Mouse (Mus musculus) E14TG2a.4 (cell line): ENCODE measurements around the gene Tshz2.

Experiments used
- CTCF ChIP-seq: conservative IDR thresholded peaks from 2 replicates; pipeline ENCODE4 v1.5.1; 2014; ENCODE audit warnings: low read length
- NANOG ChIP-seq: IDR thresholded peaks from 2 replicates; pipeline ENCODE4 v1.6.1; 2014; ENCODE audit warnings: borderline replicate concordance, low read length, mixed read lengths
- POU5F1 ChIP-seq: IDR thresholded peaks from 2 replicates; pipeline ENCODE4 v1.6.1; 2014; ENCODE audit warnings: low read length, borderline replicate concordance

- TF ChIP-seq CTCF = no peak; the same call in 1 of the 2 replicates
- no peak for TF ChIP-seq NANOG
- TF ChIP-seq POU5F1 = no peak
Measured at GRCm38 (mm10) chr2:170094220-170094619, 461.4 kb downstream of the Tshz2 start.
